Mouse (Mus musculus) left cerebral cortex, adult 8-10 months (tissue): ENCODE results near the gene Abcg2. TPM values are rescaled to one million over a fixed set of nuclear protein-coding genes. Genes with fewer than 3 reads are reported as not detected.
"Not testable (repeated sequence)": the region's sequence is repeated elsewhere in the genome, so short reads cannot be mapped to it uniquely, and the experiment has no call there.

ENCODE experiments used
- DNase-seq, 2 experiments: peaks; one replicate each; pipeline ENCODE4 v3.0.0; 2022; ENCODE audit warnings: low spot score in 2 of 2
- total RNA-seq, 4 experiments: library from RNA; stranded (reverse); gene quantifications; 2 replicates each; pipeline ENCODE4 v1.2.4; 2022

Abcg2 gene
- total RNA-seq = 10 to 100 TPM; 18.3 to 27.8 (median 23.4) TPM

GRCm38 (mm10) chr6:58584223-58584622, at the start of gene Abcg2:
Abcg2 (plus strand) TSS chr6:58584523.
- DNase-seq = not testable (repeated sequence)

- DNase-seq = not testable (repeated sequence)
Observed at GRCm38 (mm10) chr6:58540263-58540662, 44.1 kb upstream of the Abcg2 start.

GRCm38 (mm10) chr6:58542852-58543251, 41.5 kb upstream of the Abcg2 start:
- DNase-seq = peak in 1 of 2 experiments; percentile 10

- DNase-seq = not testable (repeated sequence)
Observed at GRCm38 (mm10) chr6:58544971-58545370, 39.4 kb upstream of the Abcg2 start.

GRCm38 (mm10) chr6:58546050-58546449, 38.3 kb upstream of the Abcg2 start:
- DNase-seq = not testable (repeated sequence)

GRCm38 (mm10) chr6:58546816-58547215, 37.5 kb upstream of the Abcg2 start:
- peak in 1 of 2 experiments; percentile 20 for DNase-seq

- not testable (repeated sequence) for DNase-seq
Observed at GRCm38 (mm10) chr6:58553812-58554211, 30.5 kb upstream of the Abcg2 start.

- not testable (repeated sequence) for DNase-seq
Observed at GRCm38 (mm10) chr6:58593987-58594844, 9.9 kb downstream of the Abcg2 start.

- not testable (repeated sequence) for DNase-seq
Observed at GRCm38 (mm10) chr6:58595639-58596293, 11.4 kb downstream of the Abcg2 start.

GRCm38 (mm10) chr6:58596294-58596653, 12.0 kb downstream of the Abcg2 start:
- no peak for DNase-seq

- DNase-seq = not testable (repeated sequence)
Observed at GRCm38 (mm10) chr6:58602119-58602518, 17.8 kb downstream of the Abcg2 start.

- DNase-seq = not testable (repeated sequence)
Observed at GRCm38 (mm10) chr6:58602991-58603390, 18.7 kb downstream of the Abcg2 start.

GRCm38 (mm10) chr6:58603485-58604090, 19.3 kb downstream of the Abcg2 start:
- DNase-seq = not testable (repeated sequence)

GRCm38 (mm10) chr6:58606642-58607041, 22.3 kb downstream of the Abcg2 start:
- DNase-seq = no peak

GRCm38 (mm10) chr6:58608422-58608821, 24.1 kb downstream of the Abcg2 start:
- no peak for DNase-seq

- no peak for DNase-seq
Observed at GRCm38 (mm10) chr6:58609919-58610759, 25.8 kb downstream of the Abcg2 start.

GRCm38 (mm10) chr6:58610760-58611654, 26.7 kb downstream of the Abcg2 start:
- DNase-seq = no peak

GRCm38 (mm10) chr6:58624126-58624525, 39.8 kb downstream of the Abcg2 start:
- DNase-seq = no peak

GRCm38 (mm10) chr6:58629238-58629637, 44.9 kb downstream of the Abcg2 start:
- no peak for DNase-seq

- DNase-seq = no peak
Observed at GRCm38 (mm10) chr6:58632419-58632818, 48.1 kb downstream of the Abcg2 start.
